Mouse (Mus musculus) olfactory bulb, adult 2 months (tissue): Measurements from ENCODE around the gene Ang6.

ENCODE experiments used
- CTCF ChIP-seq: fragments of 200-500 bp; IDR thresholded peaks from 2 replicates; pipeline ENCODE4 v1.5.1; 2012; ENCODE audit warnings: low read depth, mild to moderate bottlenecking, low read length, moderate library complexity; ENCODE audit not compliant: insufficient read depth
- POLR2A ChIP-seq: fragments of 200-500 bp; IDR thresholded peaks from 2 replicates; pipeline ENCODE4 v1.6.1; 2012; ENCODE audit warnings: mild to moderate bottlenecking, low read depth, low read length, moderate library complexity; ENCODE audit not compliant: insufficient read depth

DNA sequence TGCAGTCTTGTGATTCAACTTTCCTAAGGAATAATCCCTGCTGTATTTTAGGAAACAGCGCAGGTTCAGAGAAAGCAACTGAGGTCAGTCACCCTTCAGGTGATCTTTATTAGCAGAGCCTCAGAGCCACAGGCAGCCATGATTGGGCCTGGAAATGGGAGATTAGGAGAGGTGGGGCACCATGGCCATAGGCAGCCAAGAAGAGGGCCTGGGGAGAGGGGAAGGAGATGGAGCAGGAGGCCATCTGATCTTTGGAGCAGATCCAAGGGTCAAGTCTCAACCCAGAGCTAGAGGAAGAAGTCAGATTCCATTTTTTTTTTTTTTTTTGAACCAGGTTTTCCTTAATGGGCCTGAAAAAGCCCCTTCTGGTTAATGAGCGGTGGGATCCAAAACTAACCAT lies 15.9 kb downstream of the Ang6 start:
- TF ChIP-seq CTCF (no peak), POLR2A (no peak)
